Mouse (Mus musculus) monocyte, adult 59 days (primary cell): Measurements from ENCODE around the gene Trim39. TPM values are rescaled to one million over a fixed set of nuclear protein-coding genes. Genes with fewer than 3 reads are reported as not detected.

ENCODE experiments used
- total RNA-seq, 2 experiments: library from RNA; stranded (reverse); gene quantifications; one replicate each; pipeline ENCODE4 v1.2.4; 2023

The Trim39 gene
- 10 to 100 TPM; 25.7 to 30.4 TPM for total RNA-seq

DNA sequence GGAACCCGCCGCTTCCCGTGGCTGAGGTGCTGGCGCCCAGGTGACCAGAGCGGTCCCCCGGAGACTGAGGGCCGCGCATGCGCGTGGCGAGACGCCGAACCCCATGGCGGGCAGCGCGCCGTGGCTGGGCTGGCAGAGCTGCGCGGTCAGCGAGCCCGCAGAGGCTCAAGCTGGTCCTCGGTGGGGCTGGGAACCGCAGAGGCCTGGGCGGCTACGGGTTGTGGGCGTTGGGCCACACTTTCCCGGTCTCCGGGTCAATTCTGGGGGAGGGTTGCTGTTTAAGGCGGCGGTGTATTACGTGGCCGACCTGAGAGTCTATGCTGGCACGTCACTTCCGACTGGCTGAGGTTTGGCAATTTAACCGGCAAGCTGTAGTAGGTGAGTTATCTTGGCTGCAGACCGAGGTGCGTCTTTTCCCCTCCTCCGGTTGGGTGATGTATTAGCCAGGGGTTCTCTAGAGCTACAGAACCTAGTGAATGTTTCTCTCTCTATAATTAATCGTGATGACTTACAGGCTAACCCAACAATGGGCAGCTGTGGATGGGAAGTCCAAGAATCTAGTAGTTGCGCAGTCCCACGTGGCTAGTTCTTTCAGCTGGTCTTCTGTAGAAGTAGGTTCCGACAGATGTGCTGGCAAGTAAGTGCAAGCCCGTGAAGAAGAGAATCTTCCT is at the start of gene Trim39:
Trim39 (minus strand) TSS at position 662 of the 671 bp plus-strand sequence.

DNA sequence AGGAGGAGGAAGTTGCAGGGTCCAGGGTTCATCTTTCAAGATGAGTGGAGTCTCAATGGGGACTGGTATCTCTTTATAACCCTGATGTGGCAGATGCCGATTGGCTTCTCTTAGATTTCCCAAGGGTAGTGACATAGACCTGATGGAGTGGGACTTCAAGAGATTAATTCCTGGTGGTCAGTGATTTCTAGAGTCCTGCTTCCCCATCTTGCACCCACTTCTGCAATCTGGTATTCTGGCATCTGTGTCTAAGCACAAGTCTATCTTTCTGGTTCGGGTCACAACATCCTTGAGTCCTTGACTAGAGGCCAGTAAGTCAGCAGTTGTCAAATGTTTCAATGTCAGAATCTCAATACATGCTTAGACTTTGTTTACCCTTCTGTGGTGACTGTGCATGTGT is 14.3 kb upstream of the Trim39 start, which contains the start of gene H2-M10.2:
H2-M10.2 (minus strand) TSS at position 101 of the 400 bp plus-strand sequence.

DNA sequence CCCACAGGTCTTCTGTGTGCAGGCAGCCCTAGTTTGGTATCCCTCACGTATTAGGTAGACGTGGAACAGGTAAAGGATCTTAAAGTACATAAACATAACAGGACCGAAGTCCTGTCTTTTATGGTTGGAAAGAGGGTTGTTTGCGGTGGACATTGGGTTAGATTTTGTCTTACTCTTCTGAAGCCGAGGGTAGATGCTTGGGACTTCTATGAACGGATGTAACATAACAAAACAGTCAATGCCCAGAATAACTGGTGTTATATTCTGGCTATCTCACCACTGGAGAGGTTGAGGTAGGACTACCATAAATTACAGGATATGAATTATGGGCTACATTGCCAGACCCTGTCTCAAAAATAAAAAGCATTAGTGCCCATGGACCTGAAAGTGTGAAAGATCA is 14.1 kb downstream of the Trim39 start, which contains the start of gene Rpp21:
Rpp21 (minus strand) TSS at position 101 of the 400 bp plus-strand sequence.

Other genes with a start within 250 kb of the Trim39 start
- 100 to 1,000 TPM; 278 to 280 TPM for gene H2-T23, start 239.4 kb downstream of the Trim39 start, total RNA-seq
- 10 to 100 TPM; 51.9 to 64.4 TPM for gene H2-T22, start 229.5 kb downstream of the Trim39 start, total RNA-seq
- not detected for gene Gm6034, start 229.3 kb downstream of the Trim39 start, total RNA-seq
- 10 to 100 TPM; 66.2 to 67.1 TPM for gene Gm11127, start 213.9 kb downstream of the Trim39 start, total RNA-seq
- 1 to 10 TPM; 2.0 to 2.6 TPM for gene Gm19684, start 150.6 kb downstream of the Trim39 start, total RNA-seq
- 10 to 100 TPM; 10.6 to 10.8 TPM for gene Gm7030, start 142.8 kb downstream of the Trim39 start, total RNA-seq
- gene Gm8909, start 103.7 kb downstream of the Trim39 start, total RNA-seq = not detected
- not detected for gene H2-T3, start 82.0 kb downstream of the Trim39 start, total RNA-seq
- 10 to 100 TPM; 49.5 to 53.5 TPM for gene Rpp21, start 14.2 kb downstream of the Trim39 start, total RNA-seq
- gene H2-M10.2, start 14.2 kb upstream of the Trim39 start, total RNA-seq = not detected
- not detected for gene H2-M10.1, start 53.9 kb upstream of the Trim39 start, total RNA-seq
- gene H2-M10.3, start 96.2 kb upstream of the Trim39 start, total RNA-seq = not detected
- gene H2-M10.4, start 190.1 kb upstream of the Trim39 start, total RNA-seq = not detected